Mouse (Mus musculus) cortical plate, adult 2 months (tissue): ENCODE results near the gene Tanc1.

ENCODE experiments used
- CTCF ChIP-seq: fragments of 200-500 bp; IDR thresholded peaks from 2 replicates; pipeline ENCODE4 v1.5.1; 2011; ENCODE audit warnings: mild to moderate bottlenecking, control low read depth, low read length; ENCODE audit not compliant: insufficient read depth; ENCODE audit errors: extremely low read depth
- POLR2A ChIP-seq: fragments of 200-500 bp; IDR thresholded peaks from 2 replicates; pipeline ENCODE4 v1.6.1; 2011; ENCODE audit warnings: mild to moderate bottlenecking, low read length, control low read depth; ENCODE audit not compliant: insufficient read depth; ENCODE audit errors: extremely low read depth

GRCm38 (mm10) chr2:59673351-59673750 lies 61.5 kb downstream of the Tanc1 start:
- TF ChIP-seq POLR2A (no peak), CTCF (no peak)
